Mouse (Mus musculus): ENCODE data around the gene Pxylp1. TPM values are rescaled to one million over a fixed set of nuclear protein-coding genes. Genes with fewer than 3 reads are reported as not detected.

Pxylp1 gene
- polyA plus RNA-seq, 1 experiment, result 10.9 TPM

- no peaks in the 10 kb centered on the region for H3K4me1 ChIP-seq (ENCODE audit: control insufficient read depth, insufficient read depth, low read length)
- H3K27ac ChIP-seq (ENCODE audit: insufficient read depth, low read length), result no peak overlapping the region
- no peak for TF ChIP-seq CTCF (IDR thresholded peaks at IDR 0.05; ENCODE audit: extremely low read depth, insufficient read depth, low read length)
- TF ChIP-seq POLR2A (IDR thresholded peaks at IDR 0.05; ENCODE audit: extremely low read depth, insufficient read depth, low read length), result no peak
- no peak overlapping the region for H3K4me3 ChIP-seq (ENCODE audit: insufficient read depth, low read length)
Measured at GRCm38 (mm10) chr9:96916076-96916475, 23.6 kb upstream of the Pxylp1 start.

- no peak overlapping the region for H3K27ac ChIP-seq (ENCODE audit: insufficient read depth, low read length)
- no peak overlapping the region for H3K4me3 ChIP-seq (ENCODE audit: insufficient read depth, low read length)
Measured at GRCm38 (mm10) chr9:96914851-96915250, 22.4 kb upstream of the Pxylp1 start.

GRCm38 (mm10) chr9:96914005-96914404 lies 21.5 kb upstream of the Pxylp1 start:
- TF ChIP-seq POLR2A (IDR thresholded peaks at IDR 0.05; ENCODE audit: extremely low read depth, insufficient read depth, low read length), result no peak
- TF ChIP-seq CTCF (IDR thresholded peaks at IDR 0.05; ENCODE audit: extremely low read depth, insufficient read depth, low read length), result no peak
- H3K27ac ChIP-seq (ENCODE audit: insufficient read depth, low read length), result no peak overlapping the region

More at GRCm38 (mm10) chr9:96914851-96915250, 22.4 kb upstream of the Pxylp1 start:
- no peaks in the 10 kb centered on the region for H3K4me1 ChIP-seq (ENCODE audit: control insufficient read depth, insufficient read depth, low read length)
- TF ChIP-seq CTCF (IDR thresholded peaks at IDR 0.05; ENCODE audit: extremely low read depth, insufficient read depth, low read length) (no peak), POLR2A (IDR thresholded peaks at IDR 0.05; ENCODE audit: extremely low read depth, insufficient read depth, low read length) (no peak)

GRCm38 (mm10) chr9:96909503-96909902 lies 17.0 kb upstream of the Pxylp1 start:
- Histone ChIP-seq H3K4me3 (ENCODE audit: insufficient read depth, low read length) (no peak overlapping the region), H3K4me1 (ENCODE audit: control insufficient read depth, insufficient read depth, low read length) (no peaks in the 10 kb centered on the region)
- TF ChIP-seq CTCF (IDR thresholded peaks at IDR 0.05; ENCODE audit: extremely low read depth, insufficient read depth, low read length) (no peak), POLR2A (IDR thresholded peaks at IDR 0.05; ENCODE audit: extremely low read depth, insufficient read depth, low read length) (no peak)

More at GRCm38 (mm10) chr9:96914005-96914404, 21.5 kb upstream of the Pxylp1 start:
- Histone ChIP-seq H3K4me1 (ENCODE audit: control insufficient read depth, insufficient read depth, low read length) (no peaks in the 10 kb centered on the region), H3K4me3 (ENCODE audit: insufficient read depth, low read length) (no peak overlapping the region)

GRCm38 (mm10) chr9:96908737-96909136 lies 16.3 kb upstream of the Pxylp1 start:
- no peak overlapping the region for H3K4me3 ChIP-seq (ENCODE audit: insufficient read depth, low read length)
- no peak overlapping the region for H3K27ac ChIP-seq (ENCODE audit: insufficient read depth, low read length)
- no peak for TF ChIP-seq CTCF (IDR thresholded peaks at IDR 0.05; ENCODE audit: extremely low read depth, insufficient read depth, low read length)
- TF ChIP-seq POLR2A (IDR thresholded peaks at IDR 0.05; ENCODE audit: extremely low read depth, insufficient read depth, low read length), result no peak
- H3K4me1 ChIP-seq (ENCODE audit: control insufficient read depth, insufficient read depth, low read length), result no peaks in the 10 kb centered on the region

More at GRCm38 (mm10) chr9:96909503-96909902, 17.0 kb upstream of the Pxylp1 start:
- no peak overlapping the region for H3K27ac ChIP-seq (ENCODE audit: insufficient read depth, low read length)

- no peak overlapping the region for H3K4me3 ChIP-seq (ENCODE audit: insufficient read depth, low read length)
- TF ChIP-seq CTCF (IDR thresholded peaks at IDR 0.05; ENCODE audit: extremely low read depth, insufficient read depth, low read length) (no peak), POLR2A (IDR thresholded peaks at IDR 0.05; ENCODE audit: extremely low read depth, insufficient read depth, low read length) (no peak)
- no peaks in the 10 kb centered on the region for H3K4me1 ChIP-seq (ENCODE audit: control insufficient read depth, insufficient read depth, low read length)
- H3K27ac ChIP-seq (ENCODE audit: insufficient read depth, low read length), result no peak overlapping the region
Measured at GRCm38 (mm10) chr9:96904360-96905355, 12.2 kb upstream of the Pxylp1 start.

GRCm38 (mm10) chr9:96899717-96900116 lies 7.2 kb upstream of the Pxylp1 start:
- H3K4me1 ChIP-seq (ENCODE audit: control insufficient read depth, insufficient read depth, low read length), result no peaks in the 10 kb centered on the region
- TF ChIP-seq CTCF (IDR thresholded peaks at IDR 0.05; ENCODE audit: extremely low read depth, insufficient read depth, low read length) (no peak), POLR2A (IDR thresholded peaks at IDR 0.05; ENCODE audit: extremely low read depth, insufficient read depth, low read length) (no peak)
- H3K27ac ChIP-seq (ENCODE audit: insufficient read depth, low read length), result no peak overlapping the region
- H3K4me3 ChIP-seq (ENCODE audit: insufficient read depth, low read length), result no peak overlapping the region

GRCm38 (mm10) chr9:96899004-96899403 lies 6.5 kb upstream of the Pxylp1 start:
- Histone ChIP-seq H3K4me3 (ENCODE audit: insufficient read depth, low read length) (no peak overlapping the region), H3K4me1 (ENCODE audit: control insufficient read depth, insufficient read depth, low read length) (no peaks in the 10 kb centered on the region), H3K27ac (ENCODE audit: insufficient read depth, low read length) (no peak overlapping the region)
- no peak for TF ChIP-seq CTCF (IDR thresholded peaks at IDR 0.05; ENCODE audit: extremely low read depth, insufficient read depth, low read length)
- no peak for TF ChIP-seq POLR2A (IDR thresholded peaks at IDR 0.05; ENCODE audit: extremely low read depth, insufficient read depth, low read length)

- TF ChIP-seq CTCF (IDR thresholded peaks at IDR 0.05; ENCODE audit: extremely low read depth, insufficient read depth, low read length) (no peak), POLR2A (IDR thresholded peaks at IDR 0.05; ENCODE audit: extremely low read depth, insufficient read depth, low read length) (no peak)
- no peaks in the 10 kb centered on the region for H3K4me1 ChIP-seq (ENCODE audit: control insufficient read depth, insufficient read depth, low read length)
- H3K27ac ChIP-seq (ENCODE audit: insufficient read depth, low read length), result no peak overlapping the region
- H3K4me3 ChIP-seq (ENCODE audit: insufficient read depth, low read length), result no peak overlapping the region
Measured at GRCm38 (mm10) chr9:96896690-96897089, 4.2 kb upstream of the Pxylp1 start.

GRCm38 (mm10) chr9:96893582-96893981 lies 1.1 kb upstream of the Pxylp1 start:
- no peak overlapping the region for H3K27ac ChIP-seq (ENCODE audit: insufficient read depth, low read length)
- TF ChIP-seq CTCF (IDR thresholded peaks at IDR 0.05; ENCODE audit: extremely low read depth, insufficient read depth, low read length), result no peak
- TF ChIP-seq POLR2A (IDR thresholded peaks at IDR 0.05; ENCODE audit: extremely low read depth, insufficient read depth, low read length), result no peak
- no peak overlapping the region for H3K4me3 ChIP-seq (ENCODE audit: insufficient read depth, low read length)
- H3K4me1 ChIP-seq (ENCODE audit: control insufficient read depth, insufficient read depth, low read length), result no peaks in the 10 kb centered on the region
